ENCODE assay signal across 22 mouse cellular contexts in genomic region chr12:95734075-95734474, GRCm38 (mm10). TPM values are rescaled to one million over a fixed set of nuclear protein-coding genes. Genes with fewer than 3 reads are reported as not detected.
DNase-seq lines count a peak whose midpoint lies in the region; ATAC-seq and TF ChIP-seq lines count a peak whose summit lies in the region.
"Had no signal": no experiment of that assay in that cellular context is flagged by ENCODE, and none has a peak within 500 bp of the region (broad histone marks: within the 10 kb centered on the region; RNA-seq: fewer than 3 reads in every experiment).

No protein-coding gene starts in this region.

- no peak for ATAC-seq in embryonic facial prominence, embryonic 14.5 days (ENCODE audit: low read depth)
- ATAC-seq in heart, postnatal 0 days (ENCODE audit: insufficient read depth, low read depth), result no peak; the same call in 1 of the 2 replicates
- no peak for ATAC-seq in heart, embryonic 12.5 days (ENCODE audit: insufficient number of reproducible peaks, low FRiP score)
- peak; percentile 51 for ATAC-seq in Patski
- no peak for ATAC-seq in midbrain, embryonic 11.5 days (ENCODE audit: low FRiP score)
- ATAC-seq: activated CD4-positive, CD25-positive, alpha-beta regulatory T cell, adult 4 months; forebrain, embryonic 16.5 days; intestine, embryonic 15.5 days had no signal

- no peaks in the 10 kb centered on the region for H3K27me3 ChIP-seq in embryonic facial prominence, embryonic 14.5 days (replicated peaks; ENCODE audit: control insufficient read depth, insufficient read depth, low read length)
- no peaks in the 10 kb centered on the region for H3K27me3 ChIP-seq in embryonic facial prominence, embryonic 10.5 days (replicated peaks; ENCODE audit: low read depth, poor library complexity, severe bottlenecking)
- no peaks in the 10 kb centered on the region for H3K27me3 ChIP-seq in heart, postnatal 0 days (ENCODE audit: control insufficient read depth, insufficient read depth, low read length)
- H3K27me3 ChIP-seq in heart, embryonic 12.5 days (replicated peaks), result no peaks in the 10 kb centered on the region
- no peaks in the 10 kb centered on the region for H3K27me3 ChIP-seq in Patski
- no peaks in the 10 kb centered on the region for H3K27me3 ChIP-seq in midbrain, embryonic 11.5 days (ENCODE audit: control insufficient read depth, insufficient read depth, low read length)
- H3K27me3 ChIP-seq: embryonic facial prominence, embryonic 13.5 days; heart, embryonic 15.5 days; hindbrain, embryonic 13.5 days; intestine, embryonic 15.5 days had no signal

- TF ChIP-seq CTCF in heart, postnatal 0 days (IDR thresholded peaks at IDR 0.05; ENCODE audit: low read depth), result no peak
- no peak for TF ChIP-seq CTCF in Patski (IDR thresholded peaks at IDR 0.05)

- WGBS in embryonic facial prominence, embryonic 14.5 days, result 64% methylated on average over 1 of the region's 1 CpGs
- WGBS in embryonic facial prominence, embryonic 10.5 days, result 76% methylated on average over 1 of the region's 1 CpGs
- 21% methylated on average over 1 of the region's 1 CpGs for WGBS in heart, postnatal 0 days
- WGBS in heart, embryonic 12.5 days, result 27% methylated on average over 1 of the region's 1 CpGs
- WGBS in midbrain, embryonic 11.5 days, result 75% methylated on average over 1 of the region's 1 CpGs

- no peak overlapping the region for H3K4me3 ChIP-seq in embryonic facial prominence, embryonic 14.5 days (ENCODE audit: low read depth, low read length)
- H3K4me3 ChIP-seq in embryonic facial prominence, embryonic 10.5 days, result no peak overlapping the region
- no peak overlapping the region for H3K4me3 ChIP-seq in heart, postnatal 0 days (ENCODE audit: low read depth, low read length)
- no peak overlapping the region for H3K4me3 ChIP-seq in heart, embryonic 12.5 days
- no peak overlapping the region for H3K4me3 ChIP-seq in midbrain, embryonic 11.5 days (ENCODE audit: low read depth, low read length)
- H3K4me3 ChIP-seq: embryonic facial prominence, embryonic 13.5 days; heart, embryonic 15.5 days; hindbrain, embryonic 13.5 days; intestine, embryonic 15.5 days had no signal

- POLR2A ChIA-PET in Patski (lab: Charles Lee), result interaction anchor here (0.8 kb wide), 1 partner anchor 12 kb away, joined by 3 read pairs; no protein-coding TSS in a partner anchor

- CTCF ChIA-PET in Patski (lab: Charles Lee), result interaction anchor here (1.4 kb wide), 1 partner anchor 13 kb away, joined by 4 read pairs; no protein-coding TSS in a partner anchor

- H3K4me2 ChIP-seq in embryonic facial prominence, embryonic 14.5 days (ENCODE audit: low read depth, low read length), result no peak overlapping the region
- no peak overlapping the region for H3K4me2 ChIP-seq in heart, postnatal 0 days (ENCODE audit: low read depth, low read length)
- no peak overlapping the region for H3K4me2 ChIP-seq in heart, embryonic 12.5 days
- no peak overlapping the region for H3K4me2 ChIP-seq in midbrain, embryonic 11.5 days
- H3K4me2 ChIP-seq: embryonic facial prominence, embryonic 13.5 days; heart, embryonic 15.5 days; hindbrain, embryonic 13.5 days; intestine, embryonic 15.5 days had no signal

- no peak overlapping the region for H3K27ac ChIP-seq in embryonic facial prominence, embryonic 14.5 days (replicated peaks; ENCODE audit: low read depth, low read length)
- no peak overlapping the region for H3K27ac ChIP-seq in embryonic facial prominence, embryonic 10.5 days (replicated peaks)
- peak overlapping the region; percentile 19 for H3K27ac ChIP-seq in heart, postnatal 0 days (ENCODE audit: low read depth)
- H3K27ac ChIP-seq in heart, embryonic 12.5 days (ENCODE audit: poor library complexity, severe bottlenecking), result no peak overlapping the region
- H3K27ac ChIP-seq in midbrain, embryonic 11.5 days (ENCODE audit: low read depth, low read length), result no peak overlapping the region
- H3K27ac ChIP-seq: embryonic facial prominence, embryonic 13.5 days; heart, embryonic 15.5 days; hindbrain, embryonic 13.5 days; intestine, embryonic 15.5 days had no signal

- DNase-seq in embryonic facial prominence, embryonic 14.5 days (ENCODE audit: low spot score), result peak; percentile 41
- no peak for DNase-seq in embryonic facial prominence, embryonic 10.5 days (ENCODE audit: low spot score)
- DNase-seq in heart, postnatal 0 days (ENCODE audit: low spot score), result peak; percentile 49
- DNase-seq in 3T3-L1 (ENCODE audit: low read depth, low spot score) (peak; percentile 65), Patski (ENCODE audit: low read depth, low spot score) (no peak)
- DNase-seq in midbrain, embryonic 11.5 days (ENCODE audit: low spot score, missing footprints), result no peak
- DNase-seq in thymus, postnatal 25 days, result no peak
- DNase-seq: adrenal gland, postnatal 14 days; cerebellum, adult 11-12 months; cerebellum, adult 9-10 months; cerebellum, postnatal 25 days; gastrocnemius, postnatal 36 days; heart, adult 11 months; kidney, adult 18-20 months had no signal

- in situ Hi-C loops in Patski (cut with MboI; ENCODE audit: low pct_unique_long_range_greater_than_20kb), result no loop called here

- H3K9me3 ChIP-seq in embryonic facial prominence, embryonic 14.5 days (ENCODE audit: control insufficient read depth, low read length), result no peaks in the 10 kb centered on the region
- no peaks in the 10 kb centered on the region for H3K9me3 ChIP-seq in embryonic facial prominence, embryonic 10.5 days
- no peaks in the 10 kb centered on the region for H3K9me3 ChIP-seq in heart, postnatal 0 days (replicated peaks; ENCODE audit: control insufficient read depth, low read length)
- no peaks in the 10 kb centered on the region for H3K9me3 ChIP-seq in heart, embryonic 12.5 days (replicated peaks)
- H3K9me3 ChIP-seq in midbrain, embryonic 11.5 days (ENCODE audit: control insufficient read depth, low read length), result no peaks in the 10 kb centered on the region
- H3K9me3 ChIP-seq: embryonic facial prominence, embryonic 13.5 days; heart, embryonic 15.5 days; hindbrain, embryonic 13.5 days; intestine, embryonic 15.5 days had no signal

- H3K4me1 ChIP-seq in embryonic facial prominence, embryonic 14.5 days (ENCODE audit: control insufficient read depth, insufficient read depth, low read length), result peaks cover 17% of the 10 kb centered on the region
- H3K4me1 ChIP-seq in embryonic facial prominence, embryonic 10.5 days, result peaks cover 12% of the 10 kb centered on the region; the same call in 1 of the 2 replicates
- peaks cover 28% of the 10 kb centered on the region for H3K4me1 ChIP-seq in heart, postnatal 0 days (ENCODE audit: control insufficient read depth, insufficient read depth)
- peaks cover 38% of the 10 kb centered on the region for H3K4me1 ChIP-seq in heart, embryonic 12.5 days (replicated peaks)
- H3K4me1 ChIP-seq in midbrain, embryonic 11.5 days (ENCODE audit: control insufficient read depth, insufficient read depth, low read length), result peaks cover 2% of the 10 kb centered on the region; the same call in 1 of the 2 replicates
- H3K4me1 ChIP-seq: intestine, embryonic 15.5 days had no signal

- no peak for TF ChIP-seq EP300 in heart, postnatal 0 days (IDR thresholded peaks at IDR 0.05; ENCODE audit: low read depth)

- H3K9ac ChIP-seq in embryonic facial prominence, embryonic 14.5 days (ENCODE audit: low read depth, low read length), result no peak overlapping the region
- no peak overlapping the region for H3K9ac ChIP-seq in heart, postnatal 0 days (replicated peaks; ENCODE audit: low read depth, low read length)
- no peak overlapping the region for H3K9ac ChIP-seq in heart, embryonic 12.5 days
- H3K9ac ChIP-seq in midbrain, embryonic 11.5 days (ENCODE audit: low read length), result no peak overlapping the region
- H3K9ac ChIP-seq: embryonic facial prominence, embryonic 13.5 days; heart, embryonic 15.5 days; hindbrain, embryonic 13.5 days; intestine, embryonic 15.5 days had no signal

- peaks cover 9% of the 10 kb centered on the region for H3K36me3 ChIP-seq in embryonic facial prominence, embryonic 14.5 days (ENCODE audit: control insufficient read depth, insufficient read depth, low read length)
- peaks cover 12% of the 10 kb centered on the region; the same call in 1 of the 2 replicates for H3K36me3 ChIP-seq in embryonic facial prominence, embryonic 10.5 days (replicated peaks)
- H3K36me3 ChIP-seq in heart, postnatal 0 days (replicated peaks; ENCODE audit: control insufficient read depth, insufficient read depth, low read length), result no peaks in the 10 kb centered on the region
- H3K36me3 ChIP-seq in heart, embryonic 12.5 days, result 0 out of 2 replicates have a peak, but pooled peaks cover 2% of the 10 kb centered on the region
- no peaks in the 10 kb centered on the region for H3K36me3 ChIP-seq in midbrain, embryonic 11.5 days (ENCODE audit: control insufficient read depth, insufficient read depth, low read length)
- H3K36me3 ChIP-seq: embryonic facial prominence, embryonic 13.5 days; heart, embryonic 15.5 days; hindbrain, embryonic 13.5 days; intestine, embryonic 15.5 days had no signal

RNA-seq across cellular contexts. Expression of gene Flrt2, which starts 42.0 kb away (rescaled TPM):
- 42.9 and 46.4 TPM in 2 replicates for polyA plus RNA-seq in embryonic facial prominence, embryonic 14.5 days (2014; fragmentation: Nextera tagmentation; extraction: Ambion mirVana)
- 28.5 and 35.2 TPM in 2 replicates for polyA plus RNA-seq in embryonic facial prominence, embryonic 10.5 days (2016; fragmentation: Nextera tagmentation; extraction: Ambion mirVana)
- 20.3 and 22.1 TPM in 2 replicates for total RNA-seq in heart, postnatal 0 days (2014; rRNA removed; ENCODE audit: low replicate concordance)
- 6.3 and 6.9 TPM in 2 replicates for polyA plus RNA-seq in heart, postnatal 0 days (2015; fragmentation: Nextera tagmentation; extraction: Ambion mirVana)
- 39.9 and 40.9 TPM in 2 replicates for polyA plus RNA-seq in heart, embryonic 12.5 days (2016; fragmentation: Nextera tagmentation; extraction: Ambion mirVana)
- 2.3 TPM for polyA plus RNA-seq in Patski (2021)
- 27.0 and 27.3 TPM in 2 replicates for polyA plus RNA-seq in midbrain, embryonic 11.5 days (2014; fragmentation: Nextera tagmentation; extraction: Ambion mirVana)
- total RNA-seq: hematopoietic stem cell, adult 5-6 weeks had no signal

Comparison
In these comparisons a context has a peak if more than half of its experiments do, and no peak if none do; other contexts are left out.
1. DNase-seq: peak in embryonic facial prominence, embryonic 14.5 days (single experiment), heart, postnatal 0 days (single experiment) and 3T3-L1 (single experiment); none in embryonic facial prominence, embryonic 10.5 days (single experiment), Patski (single experiment), midbrain, embryonic 11.5 days (single experiment) and thymus, postnatal 25 days (single experiment).